Mouse (Mus musculus) gastrocnemius, postnatal 25 days (tissue): Measurements from ENCODE around the gene Cdk13. TPM values are rescaled to one million over a fixed set of nuclear protein-coding genes. Genes with fewer than 3 reads are reported as not detected.

Experiments
- microRNA-seq, 2 experiments: library from miRNA; unstranded; fragments of <30 nt; microRNA quantifications; one replicate each; pipeline ENCODE4 v1.2.0; 2021; ENCODE audit warnings: borderline replicate concordance in 2 of 2
- total RNA-seq, 2 experiments: library from RNA; stranded (reverse); gene quantifications; 1 replicate in 1 of 2; 2 replicates in 1 of 2; pipeline ENCODE4 v1.2.3; 2021

Cdk13 gene
- total RNA-seq, 2 experiments from 2014 or later = 17.1 to 19.6 TPM

Small RNA genes within 50 kb of the gene (microRNA-seq; reads per million reads assigned to microRNA genes)
- 0 reads per million in 2 experiments for gene Mir466i

Other genes with a start within 250 kb of the Cdk13 start
- 1 to 10 TPM; 6.2 to 7.3 TPM for gene Mplkip, start 109.9 kb downstream of the Cdk13 start, total RNA-seq
- under 1 TPM; 0.82 to 0.86 TPM for gene Sugct, start 109.5 kb downstream of the Cdk13 start, total RNA-seq
- gene Rala, start 139.1 kb upstream of the Cdk13 start, total RNA-seq = 10 to 100 TPM; 19.3 to 25.6 TPM
- 10 to 100 TPM; 12.4 to 14.5 TPM for gene Yae1d1, start 188.3 kb upstream of the Cdk13 start, total RNA-seq